Mouse (Mus musculus) intestine, embryonic 16.5 days (tissue): ENCODE measurements around the gene Trim6. TPM values are rescaled to one million over a fixed set of nuclear protein-coding genes. Genes with fewer than 3 reads are reported as not detected.
"Not testable (repeated sequence)": the region's sequence is repeated elsewhere in the genome, so short reads cannot be mapped to it uniquely, and the experiment has no call there.

ENCODE experiments used
- ATAC-seq: fragments of 200-750 bp; cut with Nextera tagmentation; 2 replicates; pipeline ENCODE4 v1.8.0; 2017; ENCODE audit warnings: moderate TSS enrichment, moderate library complexity
- H3K27ac ChIP-seq: fragments of 300-500 bp; sonication (generic); 2 replicates; pipeline ENCODE4 v1.5.1; 2014; ENCODE audit warnings: mild to moderate bottlenecking, low read length
- H3K27me3 ChIP-seq: fragments of 300-500 bp; sonication (generic); replicated peaks from 2 replicates; pipeline ENCODE4 v1.6.1; 2014; ENCODE audit warnings: low read length, control low read depth, mixed read lengths; ENCODE audit not compliant: control insufficient read depth, insufficient read depth
- H3K36me3 ChIP-seq: fragments of 300-500 bp; sonication (generic); 2 replicates; pipeline ENCODE4 v1.6.1; 2014; ENCODE audit warnings: low read length, control low read depth; ENCODE audit not compliant: control insufficient read depth, insufficient read depth
- H3K4me1 ChIP-seq: fragments of 300-500 bp; sonication (generic); 2 replicates; pipeline ENCODE4 v1.6.1; 2014; ENCODE audit warnings: low read length, control low read depth, mixed read lengths; ENCODE audit not compliant: control insufficient read depth, insufficient read depth
- H3K4me2 ChIP-seq: fragments of 300-500 bp; sonication (generic); 2 replicates; pipeline ENCODE4 v1.6.1; 2014; ENCODE audit warnings: low read depth, low read length, control low read depth
- H3K4me3 ChIP-seq: fragments of 300-500 bp; sonication (generic); 2 replicates; pipeline ENCODE4 v1.5.1; 2014; ENCODE audit warnings: mild to moderate bottlenecking, low read length
- H3K9ac ChIP-seq: fragments of 300-500 bp; sonication (generic); 2 replicates; pipeline ENCODE4 v1.6.1; 2014; ENCODE audit warnings: low read depth, low read length
- H3K9me3 ChIP-seq: fragments of 300-500 bp; sonication (generic); 2 replicates; pipeline ENCODE4 v1.6.1; 2016; ENCODE audit warnings: low read length, control low read depth; ENCODE audit not compliant: control insufficient read depth
- WGBS: fragments of 180-500 bp; shearing (Covaris S2); extraction: QIAGEN DNeasy Blood & Tissue Kit; methylation state at CpG from one replicate; pipeline ENCODE4 v1.1.7; 2014; 5-methylcytosine and 5-hydroxymethylcytosine counted together
- polyA plus RNA-seq: library from polyadenylated mRNA; unstranded; fragments of >200 nt; fragmentation: Nextera tagmentation; extraction: Ambion mirVana; gene quantifications from 2 replicates; pipeline ENCODE4 v1.2.1, GENCODE M21; 2015

Trim6 gene
- polyA plus RNA-seq, 1 experiment from 2014 or later, result 1.2 TPM

DNA sequence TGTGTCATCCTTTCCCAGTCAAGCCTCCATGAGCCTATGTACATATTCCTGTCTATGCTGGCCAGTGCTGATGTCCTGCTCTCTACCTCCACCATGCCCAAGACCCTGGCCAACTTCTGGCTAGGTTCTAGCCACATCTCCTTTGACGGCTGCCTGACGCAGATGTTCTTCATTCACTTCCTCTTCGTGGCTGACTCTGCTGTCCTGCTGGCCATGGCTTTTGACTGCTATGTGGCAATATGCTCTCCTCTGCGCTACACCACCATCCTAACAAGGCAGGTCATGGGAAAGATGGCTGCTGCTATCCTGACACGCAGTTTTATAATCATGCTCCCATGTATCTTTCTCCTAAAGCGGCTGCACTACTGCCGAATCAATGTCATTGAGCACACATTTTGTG, 12.4 kb upstream of the Trim6 start:
- H3K4me3 ChIP-seq, result no peak overlapping the region
- no peak overlapping the region for H3K4me2 ChIP-seq
- no peak for ATAC-seq
- H3K36me3 ChIP-seq, result no peaks in the 10 kb centered on the region
- H3K27ac ChIP-seq, result no peak overlapping the region
- H3K4me1 ChIP-seq, result no peaks in the 10 kb centered on the region
- no peaks in the 10 kb centered on the region for H3K27me3 ChIP-seq
- H3K9ac ChIP-seq, result no peak overlapping the region
- 94% methylated on average over 7 of the region's 7 CpGs for WGBS
- no peaks in the 10 kb centered on the region for H3K9me3 ChIP-seq

DNA sequence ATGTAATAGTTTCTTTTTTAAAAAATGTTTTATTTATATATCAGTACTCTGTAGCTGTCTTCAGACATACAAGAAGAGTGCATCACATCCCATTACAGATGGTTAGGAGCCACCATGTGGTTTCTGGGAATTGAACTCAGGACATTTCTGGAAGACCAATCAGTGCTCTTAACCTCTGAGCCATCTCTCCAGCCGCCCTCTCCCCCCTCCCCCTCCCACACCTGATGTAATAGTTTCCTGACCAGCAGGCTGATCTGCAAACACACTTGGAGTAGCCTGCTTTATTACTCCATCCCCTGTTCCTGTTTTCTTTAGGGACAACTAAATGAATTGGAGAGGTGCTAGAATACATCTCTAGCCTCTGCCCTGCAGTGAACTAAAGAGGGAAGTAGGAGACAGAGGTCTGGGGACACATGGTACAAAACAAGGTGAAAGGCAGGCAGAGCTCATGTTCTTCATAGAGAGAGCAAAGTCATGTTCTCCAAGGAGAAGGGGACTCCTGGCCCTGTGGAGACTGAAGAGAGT, 2.5 kb upstream of the Trim6 start:
- no peak overlapping the region for H3K4me2 ChIP-seq
- H3K4me3 ChIP-seq, result no peak overlapping the region
- no peak for ATAC-seq
- no peak overlapping the region for H3K9ac ChIP-seq
- H3K36me3 ChIP-seq, result no peaks in the 10 kb centered on the region
- peaks cover 5% of the 10 kb centered on the region for H3K4me1 ChIP-seq
- no peaks in the 10 kb centered on the region for H3K27me3 ChIP-seq
- no peaks in the 10 kb centered on the region for H3K9me3 ChIP-seq
- H3K27ac ChIP-seq, result no peak overlapping the region
- WGBS, result 29% methylated on average over 1 of the region's 1 CpGs

DNA sequence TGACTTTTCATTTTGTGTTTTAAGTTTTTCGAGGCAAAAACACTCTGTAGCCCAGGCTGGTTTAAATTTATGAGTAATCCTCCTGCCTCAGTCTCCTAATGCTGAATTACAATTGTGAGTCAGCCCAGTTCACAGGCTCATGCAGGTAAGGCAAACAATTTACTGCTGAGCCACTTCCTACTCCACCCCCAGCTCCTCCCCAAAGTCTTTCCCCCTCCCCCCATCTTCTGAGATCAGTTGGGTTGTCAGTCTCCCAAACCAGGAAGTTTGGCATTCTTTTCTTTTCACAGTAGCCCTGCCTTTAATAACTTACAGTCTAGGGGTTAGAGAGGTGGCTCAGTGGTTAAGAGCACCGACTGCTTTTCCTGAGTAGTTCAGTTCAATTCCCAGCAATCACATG, 712 bp upstream of the Trim6 start:
- 0 out of 2 replicates have a peak, but pooled peaks have one; percentile 38 for ATAC-seq
- 73% methylated on average over 2 of the region's 2 CpGs for WGBS

DNA sequence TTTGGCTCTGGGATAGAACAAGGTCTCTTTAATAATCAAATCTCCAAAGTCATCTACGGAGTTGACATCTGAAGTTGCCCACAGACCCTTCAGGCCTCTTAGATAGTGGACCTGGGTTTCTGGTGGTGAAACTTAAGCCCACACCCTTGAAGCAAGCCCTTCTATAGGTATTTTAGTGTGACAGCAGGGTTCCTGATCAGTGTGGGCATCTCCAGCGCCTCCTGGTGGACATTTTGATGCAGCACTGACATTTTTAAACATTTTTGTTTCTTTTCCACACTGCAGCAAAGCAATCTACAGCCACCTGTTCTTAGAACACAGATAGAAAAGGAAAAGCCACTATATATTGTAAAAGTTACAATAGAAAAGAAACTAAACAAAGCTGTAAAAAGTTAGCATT, 12.6 kb downstream of the Trim6 start:
- H3K27me3 ChIP-seq, result no peaks in the 10 kb centered on the region
- 38% methylated on average over 2 of the region's 2 CpGs for WGBS
- no peak overlapping the region for H3K4me2 ChIP-seq
- no peaks in the 10 kb centered on the region for H3K9me3 ChIP-seq
- H3K4me1 ChIP-seq, result no peaks in the 10 kb centered on the region
- H3K4me3 ChIP-seq, result no peak overlapping the region
- no peaks in the 10 kb centered on the region for H3K36me3 ChIP-seq
- no peak overlapping the region for H3K27ac ChIP-seq
- no peak overlapping the region for H3K9ac ChIP-seq
- no peak for ATAC-seq

More for the DNA sequence above, 712 bp upstream of the Trim6 start:
- Histone ChIP-seq H3K9me3 (no peaks in the 10 kb centered on the region), H3K9ac (no peak overlapping the region), H3K36me3 (no peaks in the 10 kb centered on the region), H3K4me1 (peaks cover 5% of the 10 kb centered on the region), H3K4me3 (no peak overlapping the region), H3K4me2 (no peak overlapping the region), H3K27me3 (no peaks in the 10 kb centered on the region), H3K27ac (no peak overlapping the region)

DNA sequence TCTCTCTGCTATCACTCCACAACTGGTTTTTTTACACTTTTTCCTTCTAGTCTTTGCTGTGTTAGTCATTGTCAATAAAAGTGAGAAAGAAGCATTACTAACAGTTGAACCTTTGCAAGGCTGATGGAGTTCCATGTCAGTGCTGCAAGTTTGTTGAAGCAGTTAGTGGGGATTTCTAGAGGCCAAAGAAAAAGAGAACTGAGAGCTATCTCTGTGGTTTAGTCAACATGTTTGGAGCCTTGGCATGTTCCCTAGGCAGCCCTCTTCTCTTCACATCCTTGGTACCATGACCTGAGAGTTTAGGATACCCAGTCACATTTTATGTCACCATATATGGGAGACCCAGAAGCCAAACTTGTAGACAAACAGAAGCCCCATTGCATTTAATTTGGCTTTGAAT, 22.3 kb downstream of the Trim6 start:
- no peaks in the 10 kb centered on the region for H3K36me3 ChIP-seq
- H3K27ac ChIP-seq, result no peak overlapping the region
- H3K4me3 ChIP-seq, result no peak overlapping the region
- no peak overlapping the region for H3K4me2 ChIP-seq
- H3K9me3 ChIP-seq, result no peaks in the 10 kb centered on the region
- no peaks in the 10 kb centered on the region for H3K27me3 ChIP-seq
- H3K4me1 ChIP-seq, result 0 out of 2 replicates have a peak, but pooled peaks cover 3% of the 10 kb centered on the region
- no peak overlapping the region for H3K9ac ChIP-seq
- ATAC-seq, result no peak

DNA sequence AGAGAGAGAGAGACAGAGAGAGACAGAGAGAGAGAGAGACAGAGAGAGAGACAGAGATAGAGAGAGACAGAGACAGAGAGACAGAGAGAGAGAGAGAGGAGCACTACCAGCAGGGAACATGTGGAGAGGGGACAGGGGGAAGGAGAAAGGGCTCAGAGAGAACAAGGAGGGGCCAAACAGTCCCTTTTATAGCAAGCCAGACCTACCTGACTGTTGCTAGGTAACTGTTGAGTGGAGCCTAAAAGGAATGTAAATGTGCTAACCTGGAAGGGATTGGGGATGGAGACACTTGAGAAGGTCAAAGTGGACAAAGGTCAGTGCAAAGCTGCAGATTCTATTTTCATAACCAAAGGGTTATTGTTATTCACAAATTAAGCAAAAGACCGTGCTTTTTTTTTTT, 25.0 kb downstream of the Trim6 start:
- Histone ChIP-seq H3K4me1 (0 out of 2 replicates have a peak, but pooled peaks cover 3% of the 10 kb centered on the region), H3K27ac (no peak overlapping the region), H3K4me2 (no peak overlapping the region), H3K27me3 (no peaks in the 10 kb centered on the region), H3K9me3 (no peaks in the 10 kb centered on the region), H3K36me3 (no peaks in the 10 kb centered on the region), H3K9ac (no peak overlapping the region), H3K4me3 (no peak overlapping the region)
- 67% methylated on average over 1 of the region's 1 CpGs for WGBS
- no peak for ATAC-seq

DNA sequence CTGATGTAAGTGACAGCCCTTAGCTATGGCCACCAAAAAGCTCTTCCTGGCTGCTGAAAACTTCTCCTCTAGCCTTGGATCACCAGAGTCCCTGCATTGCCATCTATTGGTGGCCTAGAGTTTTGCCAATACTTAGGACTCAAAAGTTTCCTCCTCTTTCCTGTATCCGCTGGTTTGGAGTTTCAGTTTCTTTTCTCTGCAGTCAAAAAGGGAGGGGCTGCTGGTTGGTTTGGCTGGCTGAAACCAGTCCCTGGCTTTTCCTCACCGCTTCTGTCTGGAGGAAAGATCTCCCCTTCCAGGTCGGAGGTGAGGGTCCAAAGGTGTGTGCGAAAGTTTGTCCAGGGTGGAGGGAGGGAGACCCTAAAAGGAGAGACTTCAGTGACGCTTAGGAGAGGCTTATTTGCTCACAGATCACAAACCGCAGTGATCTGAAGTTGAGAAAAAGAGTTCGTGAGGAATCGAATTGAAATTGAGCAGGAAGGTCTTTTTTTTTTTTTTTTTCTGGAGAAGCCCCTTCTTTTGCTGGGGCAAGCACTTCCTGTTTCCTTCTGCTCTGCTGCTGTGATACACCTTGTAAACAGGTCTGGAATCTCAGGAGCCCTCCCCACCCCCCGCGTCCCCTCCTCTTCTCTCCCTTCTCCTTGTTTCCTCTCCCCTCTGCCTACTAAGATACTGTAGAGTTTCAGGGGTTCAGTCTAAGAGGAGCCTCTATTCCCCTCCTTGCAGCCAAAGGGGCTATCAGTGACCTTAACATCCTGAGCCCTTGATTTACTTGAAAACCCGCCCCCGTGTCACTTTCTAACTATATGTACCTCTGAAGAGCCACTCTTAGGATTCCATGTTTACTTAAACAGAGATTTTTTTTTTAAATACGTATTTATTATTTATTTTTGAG, 25.9 kb downstream of the Trim6 start, which contains the start of gene Trim34a:
Trim34a (plus strand) TSS at position 171 of the 895 bp plus-strand sequence.
- 5% methylated on average over 13 of the region's 13 CpGs for WGBS
- Histone ChIP-seq H3K27me3 (no peaks in the 10 kb centered on the region), H3K4me2 (peak within 1 kb of the TSS; percentile 61), H3K4me3 (peak within 1 kb of the TSS; percentile 65), H3K9me3 (no peaks in the 10 kb centered on the region), H3K4me1 (0 out of 2 replicates have a peak, but pooled peaks cover 3% of the 10 kb centered on the region), H3K36me3 (no peaks in the 10 kb centered on the region), H3K27ac (0 out of 2 replicates have a peak within 1 kb of the TSS, but pooled peaks have one; percentile 57), H3K9ac (peak within 1 kb of the TSS; percentile 78)
- ATAC-seq, result peak; percentile 95

DNA sequence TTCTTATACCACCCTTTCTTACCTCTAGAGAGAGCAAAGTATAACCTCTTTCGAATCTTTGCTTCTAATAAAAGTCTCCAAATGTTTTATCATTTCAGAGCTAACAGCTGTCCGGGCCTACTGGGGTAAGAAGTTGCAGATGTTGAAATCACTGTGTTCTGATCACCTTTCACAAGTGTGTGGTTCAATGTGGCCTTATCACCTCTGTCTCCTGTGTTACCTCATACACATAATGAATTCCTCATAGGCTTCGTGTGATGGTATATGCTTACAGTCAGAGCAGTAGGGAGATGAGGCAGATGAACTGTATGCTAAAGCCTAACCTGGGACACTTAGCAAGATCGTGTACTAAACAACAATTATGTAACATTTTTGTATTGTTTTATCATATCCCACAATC, 41.8 kb downstream of the Trim6 start:
- not testable (repeated sequence) for H3K36me3 ChIP-seq, H3K4me1 ChIP-seq, ATAC-seq, H3K4me2 ChIP-seq, H3K9ac ChIP-seq, H3K4me3 ChIP-seq, H3K9me3 ChIP-seq, H3K27me3 ChIP-seq, H3K27ac ChIP-seq
- 78% methylated on average over 4 of the region's 4 CpGs for WGBS

DNA sequence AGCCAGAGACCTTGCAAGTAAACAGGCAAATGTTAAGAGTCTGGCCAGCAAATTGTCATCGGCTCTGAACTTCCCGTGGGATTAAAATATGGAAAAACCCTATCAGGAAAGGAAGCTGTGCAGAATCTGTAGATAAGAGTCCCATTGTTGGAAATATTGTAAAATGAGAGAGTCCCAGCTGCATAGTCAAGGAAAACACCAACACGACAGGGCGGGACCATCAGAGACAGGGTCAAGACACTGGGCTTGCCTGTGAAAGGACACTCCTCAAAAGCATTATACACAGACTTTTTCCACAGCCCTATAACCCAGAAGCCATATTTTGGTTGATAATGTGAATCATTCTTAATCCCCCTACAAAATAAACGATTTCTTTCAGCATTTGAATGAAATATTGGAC, 46.7 kb downstream of the Trim6 start:
- H3K27ac ChIP-seq, H3K27me3 ChIP-seq, H3K9me3 ChIP-seq, ATAC-seq, H3K4me1 ChIP-seq, H3K4me3 ChIP-seq, H3K36me3 ChIP-seq, H3K4me2 ChIP-seq, H3K9ac ChIP-seq: not testable (repeated sequence)
- 67% methylated on average over 2 of the region's 5 CpGs for WGBS
